Mouse (Mus musculus) spleen, adult 2 months (tissue): ENCODE measurements around the gene Hmg20a. TPM values are rescaled to one million over a fixed set of nuclear protein-coding genes. Genes with fewer than 3 reads are reported as not detected.

Source experiments
- DNase-seq, 2 experiments: peaks; one replicate each; pipeline versions ENCODE4 v3.0.0 to v3.0.0-alpha.2; 2012 to 2021; ENCODE audit warnings: low spot score in 2 of 2, low read depth in 1 of 2
- H3K27ac ChIP-seq: fragments of 200-500 bp; 2 replicates; pipeline ENCODE4 v1.5.1; 2012; ENCODE audit warnings: low read length, inconsistent platforms; ENCODE audit not compliant: insufficient read depth
- H3K27me3 ChIP-seq: fragments of 200-500 bp; 2 replicates; pipeline ENCODE4 v1.6.1; 2012; ENCODE audit warnings: mild to moderate bottlenecking, moderate library complexity, low read length, inconsistent platforms; ENCODE audit not compliant: control insufficient read depth, insufficient read depth
- H3K36me3 ChIP-seq: fragments of 200-500 bp; 2 replicates; pipeline ENCODE4 v1.6.1; 2012; ENCODE audit warnings: mild to moderate bottlenecking, low read length, inconsistent platforms; ENCODE audit not compliant: control insufficient read depth, insufficient read depth
- H3K4me1 ChIP-seq: fragments of 200-500 bp; 2 replicates; pipeline ENCODE4 v1.6.1; 2011; ENCODE audit warnings: inconsistent platforms; ENCODE audit not compliant: control insufficient read depth, insufficient read depth, insufficient read length
- H3K4me3 ChIP-seq: fragments of 200-500 bp; 2 replicates; pipeline ENCODE4 v1.5.1; 2011; ENCODE audit warnings: mild to moderate bottlenecking, inconsistent platforms; ENCODE audit not compliant: insufficient read depth, insufficient read length; ENCODE audit errors: extremely low read depth
- CTCF ChIP-seq: fragments of 200-500 bp; IDR thresholded peaks from 2 replicates; pipeline ENCODE4 v1.5.1; 2011; ENCODE audit warnings: mild to moderate bottlenecking, inconsistent platforms; ENCODE audit not compliant: insufficient read depth, insufficient read length, insufficient replicate concordance; ENCODE audit errors: extremely low read depth
- POLR2A ChIP-seq: fragments of 200-500 bp; IDR thresholded peaks from 2 replicates; pipeline ENCODE4 v1.6.1; 2011; ENCODE audit warnings: low read depth, low read length, inconsistent platforms
- WGBS: fragments of 180-500 bp; shearing (Covaris S2); methylation state at CpG from one replicate; pipeline ENCODE4 v1.1.7; 2018; 5-methylcytosine and 5-hydroxymethylcytosine counted together
- polyA plus RNA-seq: library from polyadenylated mRNA; depleted of rRNA; stranded (reverse); fragments of >200 nt; gene quantifications from 2 replicates; pipeline ENCODE4 v1.2.3, GENCODE M21; 2012

Gene Hmg20a
- polyA plus RNA-seq, 1 experiment, result 17.6 TPM

GRCm38 (mm10) chr9:56507682-56508061 is 89.3 kb downstream of the Hmg20a start:
- Histone ChIP-seq H3K36me3 (no peaks in the 10 kb centered on the region), H3K27me3 (no peaks in the 10 kb centered on the region), H3K4me1 (peaks cover 4% of the 10 kb centered on the region), H3K27ac (peak overlapping the region; percentile 76), H3K4me3 (peak overlapping the region; percentile 61; the same call in 1 of the 2 replicates)
- TF ChIP-seq POLR2A (no peak), CTCF (no peak)
- WGBS, result 54% methylated on average over 4 of the region's 4 CpGs
- DNase-seq, result no peak

GRCm38 (mm10) chr9:56508835-56509451 is 90.5 kb downstream of the Hmg20a start:
- Histone ChIP-seq H3K4me3 (no peak overlapping the region), H3K27ac (peak overlapping the region; percentile 49), H3K4me1 (peaks cover 4% of the 10 kb centered on the region), H3K36me3 (no peaks in the 10 kb centered on the region), H3K27me3 (no peaks in the 10 kb centered on the region)
- WGBS, result 27% methylated on average over 11 of the region's 11 CpGs
- TF ChIP-seq POLR2A (no peak), CTCF (no peak)
- no peak for DNase-seq

DNA sequence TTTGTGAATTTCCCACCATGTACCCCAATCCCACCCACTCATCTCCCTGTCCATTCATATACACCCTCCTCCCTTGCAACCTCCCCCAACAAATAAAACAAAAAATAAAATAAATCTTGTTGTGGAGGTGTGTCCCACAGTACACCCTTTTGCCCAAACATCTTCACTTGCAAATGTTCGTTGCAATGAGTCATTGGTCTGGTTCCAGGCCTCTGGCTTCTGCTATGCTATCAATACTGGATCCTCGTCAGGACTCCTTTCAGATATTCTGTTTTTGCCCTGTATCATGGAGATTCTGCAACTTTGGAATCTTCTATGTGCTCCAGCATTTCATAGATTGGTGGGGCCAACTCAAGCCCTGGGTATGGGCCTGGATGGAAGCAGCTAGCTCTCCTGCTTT is 91.9 kb downstream of the Hmg20a start:
- WGBS, result 79% methylated on average over 2 of the region's 2 CpGs
- no peak overlapping the region for H3K4me3 ChIP-seq
- H3K36me3 ChIP-seq, result no peaks in the 10 kb centered on the region
- H3K4me1 ChIP-seq, result peaks cover 4% of the 10 kb centered on the region
- DNase-seq, result no peak
- no peaks in the 10 kb centered on the region for H3K27me3 ChIP-seq
- H3K27ac ChIP-seq, result no peak overlapping the region
- no peak for TF ChIP-seq CTCF

GRCm38 (mm10) chr9:56512486-56512885 is 94.1 kb downstream of the Hmg20a start:
- Histone ChIP-seq H3K36me3 (no peaks in the 10 kb centered on the region), H3K4me1 (peaks cover 4% of the 10 kb centered on the region), H3K4me3 (no peak overlapping the region), H3K27ac (no peak overlapping the region), H3K27me3 (no peaks in the 10 kb centered on the region)
- TF ChIP-seq CTCF (no peak), POLR2A (no peak)
- DNase-seq, result no peak
- WGBS, result 91% methylated on average over 4 of the region's 4 CpGs

- H3K4me3 ChIP-seq, result no peak overlapping the region
- no peak for DNase-seq
- H3K27ac ChIP-seq, result no peak overlapping the region
- no peaks in the 10 kb centered on the region for H3K27me3 ChIP-seq
- no peaks in the 10 kb centered on the region; the same call in 1 of the 2 replicates for H3K4me1 ChIP-seq
- no peak for TF ChIP-seq CTCF
- H3K36me3 ChIP-seq, result no peaks in the 10 kb centered on the region
- WGBS, result 95% methylated on average over 5 of the region's 5 CpGs
Measured at GRCm38 (mm10) chr9:56515110-56515509, 96.7 kb downstream of the Hmg20a start.

DNA sequence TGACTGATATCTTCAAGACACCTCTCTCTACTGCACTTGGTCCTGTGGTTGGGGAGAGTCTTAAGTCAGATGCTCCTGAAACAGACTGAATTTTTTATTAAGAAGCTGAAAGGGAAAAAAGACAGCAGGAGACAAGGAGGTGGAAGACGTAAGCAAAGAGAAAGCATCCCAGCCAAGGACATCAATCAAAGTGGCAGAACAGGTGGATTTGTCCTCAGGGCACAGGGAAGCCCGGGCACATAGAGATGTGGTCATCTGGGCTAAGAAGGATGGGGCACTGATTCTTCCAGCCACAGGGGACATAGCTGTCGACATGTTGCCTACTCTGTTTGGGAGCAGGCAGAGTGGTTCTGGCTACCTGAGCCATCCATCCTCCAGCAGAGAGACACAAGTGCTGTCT is 97.8 kb downstream of the Hmg20a start:
- 81% methylated on average over 3 of the region's 3 CpGs for WGBS
- no peak for DNase-seq
- Histone ChIP-seq H3K27me3 (no peaks in the 10 kb centered on the region), H3K36me3 (no peaks in the 10 kb centered on the region), H3K27ac (no peak overlapping the region), H3K4me3 (no peak overlapping the region), H3K4me1 (no peaks in the 10 kb centered on the region)
- TF ChIP-seq POLR2A (no peak), CTCF (no peak)

- Histone ChIP-seq H3K27me3 (no peaks in the 10 kb centered on the region), H3K4me1 (no peaks in the 10 kb centered on the region), H3K36me3 (no peaks in the 10 kb centered on the region), H3K27ac (no peak overlapping the region), H3K4me3 (no peak overlapping the region)
- 80% methylated on average over 4 of the region's 4 CpGs for WGBS
- DNase-seq, result no peak
- no peak for TF ChIP-seq POLR2A
- no peak for TF ChIP-seq CTCF
Measured at GRCm38 (mm10) chr9:56516692-56517263, 98.4 kb downstream of the Hmg20a start.
